Mouse (Mus musculus) forelimb bud, embryonic 11.5 days (tissue): ENCODE results near the gene Gm17660.

ENCODE experiments used
- DNase-seq: peaks from one replicate; pipeline ENCODE4 v3.0.0-alpha.2; 2012; ENCODE audit warnings: low read depth, low spot score

The Gm17660 gene

GRCm38 (mm10) chr5:104077508-104077907 is at the start of gene Gm17660:
TSS of gene Gm17660 (minus strand) at chr5:104077608.
- no peak for DNase-seq

GRCm38 (mm10) chr5:104126561-104127320 is 49.3 kb upstream of the Gm17660 start:
- no peak for DNase-seq

- no peak for DNase-seq
These were observed 46.7 kb upstream of the Gm17660 start for GRCm38 (mm10) chr5:104124016-104124658.

- DNase-seq = no peak
These were observed 38.5 kb upstream of the Gm17660 start for GRCm38 (mm10) chr5:104115890-104116289.

- DNase-seq = no peak
These were observed 37.7 kb upstream of the Gm17660 start for GRCm38 (mm10) chr5:104115118-104115517.

GRCm38 (mm10) chr5:104113491-104114172 is 36.2 kb upstream of the Gm17660 start, which contains the start of gene Sparcl1:
TSS of gene Sparcl1 (minus strand) at chr5:104113733.
- DNase-seq = no peak

GRCm38 (mm10) chr5:104112511-104112910 is 35.1 kb upstream of the Gm17660 start:
- DNase-seq = no peak

- DNase-seq = no peak
These were observed 34.6 kb upstream of the Gm17660 start for GRCm38 (mm10) chr5:104112016-104112415.

GRCm38 (mm10) chr5:104110171-104110920 is 32.9 kb upstream of the Gm17660 start:
- DNase-seq = no peak

- DNase-seq = no peak
These were observed 32.1 kb upstream of the Gm17660 start for GRCm38 (mm10) chr5:104109516-104109915.

- DNase-seq = no peak
These were observed 31.5 kb upstream of the Gm17660 start for GRCm38 (mm10) chr5:104108879-104109369.

- peak; percentile 55 for DNase-seq
These were observed 30.9 kb upstream of the Gm17660 start for GRCm38 (mm10) chr5:104108127-104108875.

- no peak for DNase-seq
These were observed 26.7 kb upstream of the Gm17660 start for GRCm38 (mm10) chr5:104104111-104104510.

GRCm38 (mm10) chr5:104103171-104103570 is 25.8 kb upstream of the Gm17660 start:
- no peak for DNase-seq

- DNase-seq = no peak
These were observed 24.5 kb upstream of the Gm17660 start for GRCm38 (mm10) chr5:104101678-104102531.

- peak; percentile 68 for DNase-seq
These were observed 18.9 kb upstream of the Gm17660 start for GRCm38 (mm10) chr5:104096078-104096938.

GRCm38 (mm10) chr5:104095416-104096077 is 18.1 kb upstream of the Gm17660 start:
- no peak for DNase-seq

- DNase-seq = no peak
These were observed 12.3 kb upstream of the Gm17660 start for GRCm38 (mm10) chr5:104089751-104090150.
